Mouse (Mus musculus): ENCODE results near the gene Aplp2.

DNA sequence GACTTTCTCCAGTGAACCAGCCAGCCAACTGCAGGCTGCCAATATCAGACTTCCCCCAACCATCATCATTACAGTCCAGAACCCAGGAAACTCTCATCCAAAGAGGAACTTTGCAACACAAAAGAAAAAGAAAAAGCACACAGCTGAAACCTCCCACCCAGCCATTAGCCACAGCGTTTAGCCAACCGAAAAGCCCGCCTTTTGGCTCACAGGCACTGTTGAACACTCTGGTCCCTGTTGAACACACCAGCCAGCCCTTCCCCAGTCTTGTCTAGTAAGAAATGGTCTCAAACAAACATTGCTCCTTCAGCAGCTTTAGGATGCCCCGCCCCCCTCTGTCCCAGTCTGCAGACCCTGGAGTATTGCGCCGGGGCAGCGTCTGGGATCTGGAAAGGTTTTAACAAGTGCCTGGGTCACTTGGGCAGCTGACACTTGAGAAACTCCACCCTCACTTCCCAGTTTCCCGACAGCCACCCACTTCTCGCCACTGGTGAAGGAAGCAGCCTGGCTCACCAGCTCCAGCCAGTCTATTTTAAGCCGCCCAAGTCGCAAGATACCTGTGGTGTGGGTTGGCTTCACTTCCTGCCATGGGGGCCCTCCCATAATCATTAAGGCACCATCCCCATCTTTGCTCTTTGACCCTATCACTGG lies 91.6 kb downstream of the Aplp2 start:
- no peak for TF ChIP-seq POLR2A (IDR thresholded peaks at IDR 0.05; ENCODE audit: low read depth, low read length)
- TF ChIP-seq CTCF (IDR thresholded peaks at IDR 0.05; ENCODE audit: extremely low read depth, insufficient read length, insufficient replicate concordance, low read depth, low read length), result no peak

Measured in small intestine, adult 2 months (tissue).